Mouse (Mus musculus) frontal cortex, postnatal 14 days (tissue): ENCODE data around the gene Pdlim4.

Experiments
- DNase-seq, 2 experiments: peaks; one replicate each; pipeline ENCODE4 v3.0.0; 2022; ENCODE audit warnings: low spot score in 2 of 2

Gene Pdlim4

DNA sequence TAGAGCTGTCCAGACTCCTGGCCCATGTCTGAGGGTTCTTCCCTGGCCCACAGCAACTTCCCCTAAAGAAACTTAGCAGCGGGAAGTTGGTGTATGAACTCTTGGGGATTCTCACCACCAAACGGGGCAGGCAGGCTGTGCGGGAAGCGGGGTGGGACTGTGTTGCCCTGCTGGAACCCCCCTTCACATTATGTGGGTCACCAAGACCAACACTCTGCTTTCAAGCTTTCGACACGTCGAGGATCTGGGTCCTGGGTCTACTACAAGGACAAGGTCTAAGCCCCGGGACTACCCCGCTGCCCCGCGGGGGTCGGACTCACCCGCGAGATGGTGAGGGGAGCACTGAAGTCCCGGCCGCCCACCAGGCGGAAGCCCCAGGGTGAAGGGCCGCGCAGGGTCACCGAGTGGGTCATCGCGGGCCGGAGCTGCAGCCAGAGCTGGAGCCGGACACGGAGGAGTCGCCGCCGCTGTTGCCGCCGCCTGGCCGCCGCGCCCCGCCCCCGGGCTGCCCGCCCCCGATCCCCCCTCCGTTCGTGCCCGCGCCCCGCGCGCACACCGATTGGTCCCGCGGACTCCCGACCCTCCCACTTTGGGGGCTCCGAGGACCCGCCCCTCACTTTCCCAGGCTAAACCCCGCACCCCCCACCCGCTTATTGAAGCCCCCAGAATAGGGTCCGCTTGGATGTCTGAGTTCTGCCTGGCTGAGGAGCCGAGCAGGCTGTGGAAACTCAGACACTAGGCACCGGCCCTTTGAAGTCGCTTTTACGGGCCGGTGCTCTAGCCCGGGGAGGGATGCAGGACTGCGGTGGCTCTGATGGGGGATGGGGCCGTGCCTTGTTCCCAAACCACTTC, at the start of gene Pdlim4:
Pdlim4 (minus strand) TSS at position 495 of the 852 bp plus-strand sequence.
- DNase-seq, result no peak

DNA sequence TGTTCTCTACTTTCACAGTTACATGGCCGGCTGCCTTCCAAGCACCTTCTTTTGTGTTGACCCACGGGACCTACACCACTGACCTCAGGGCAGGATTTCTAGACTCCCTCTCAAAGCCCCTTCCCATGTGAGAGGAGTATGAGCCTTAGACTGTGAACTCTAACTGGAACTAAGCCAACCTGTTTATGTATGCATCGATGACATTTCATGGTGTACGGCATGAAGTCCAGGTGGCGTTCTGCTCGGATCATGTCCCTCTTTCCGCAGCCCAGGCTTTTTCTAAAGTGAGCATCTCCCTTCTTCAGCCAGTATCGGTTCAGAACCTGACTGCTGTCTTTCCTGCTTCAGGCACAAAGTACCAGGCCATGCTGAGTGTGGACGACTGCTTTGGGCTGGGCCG, 48.3 kb upstream of the Pdlim4 start:
- DNase-seq, result no peak

DNA sequence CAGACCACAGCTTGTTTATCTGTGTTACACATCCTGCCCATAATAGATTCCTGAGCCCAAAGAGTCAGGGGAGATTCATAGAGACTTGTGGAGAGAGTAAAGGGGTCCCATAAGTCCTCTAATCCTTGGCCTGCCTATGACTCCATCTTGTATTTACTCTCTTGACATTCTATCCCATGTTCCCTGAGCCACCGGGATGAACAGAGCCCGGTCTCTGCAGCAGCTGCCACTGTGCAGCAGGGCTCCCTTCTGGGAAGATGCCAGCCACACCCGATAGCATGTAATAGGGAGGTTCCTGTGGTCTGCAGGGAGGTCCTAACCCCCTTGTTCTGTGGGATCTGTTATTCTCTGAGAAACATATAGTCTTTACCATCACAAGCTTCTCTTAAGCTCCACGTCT, 47.6 kb upstream of the Pdlim4 start:
- DNase-seq, result no peak

GRCm38 (mm10) chr11:54115911-54116310, 47.1 kb upstream of the Pdlim4 start:
- DNase-seq, result no peak

DNA sequence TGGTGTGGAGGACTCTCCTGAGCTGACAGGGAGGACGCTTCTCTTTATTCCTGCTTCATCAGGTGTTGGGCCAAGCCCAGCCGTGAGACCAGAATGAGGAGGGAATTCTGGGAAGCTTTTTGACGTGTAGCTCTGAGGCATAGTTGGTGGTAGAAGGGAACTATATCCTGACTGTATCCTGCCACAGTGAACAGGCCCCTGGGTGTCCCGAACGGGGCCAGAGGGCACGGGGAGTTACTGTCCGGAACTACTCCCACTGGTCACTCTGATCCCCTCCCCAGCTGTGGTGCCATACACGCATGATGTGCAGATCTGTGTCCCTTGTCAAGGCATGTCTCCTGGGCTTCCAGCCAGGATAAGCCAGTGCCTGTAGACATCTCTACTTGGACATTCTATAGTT, 46.5 kb upstream of the Pdlim4 start:
- DNase-seq, result no peak

- no peak for DNase-seq
These were observed 45.9 kb upstream of the Pdlim4 start for GRCm38 (mm10) chr11:54114746-54115145.

GRCm38 (mm10) chr11:54113352-54113751, 44.5 kb upstream of the Pdlim4 start:
- no peak for DNase-seq

DNA sequence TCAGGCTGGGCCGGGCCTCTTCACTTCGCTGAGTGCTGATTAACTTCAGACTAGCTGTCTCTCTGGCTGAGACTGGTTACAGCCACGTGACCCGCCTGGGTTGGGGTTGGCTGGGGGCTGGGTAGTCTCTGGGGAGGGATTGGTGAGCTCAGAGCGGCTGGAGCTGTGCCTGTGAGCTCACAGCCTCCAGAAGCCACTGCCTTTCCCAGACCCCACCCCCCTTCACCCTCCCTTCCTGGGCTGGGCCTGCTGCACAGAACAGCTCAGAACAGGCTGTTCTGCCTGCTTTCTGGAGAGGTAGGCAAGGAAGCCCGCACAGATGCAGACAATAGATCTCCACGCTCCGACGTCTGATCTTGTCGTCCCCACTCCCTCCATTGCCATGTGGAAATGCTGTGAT, 44.1 kb upstream of the Pdlim4 start:
- DNase-seq, result peak; percentile 83 to 90

DNA sequence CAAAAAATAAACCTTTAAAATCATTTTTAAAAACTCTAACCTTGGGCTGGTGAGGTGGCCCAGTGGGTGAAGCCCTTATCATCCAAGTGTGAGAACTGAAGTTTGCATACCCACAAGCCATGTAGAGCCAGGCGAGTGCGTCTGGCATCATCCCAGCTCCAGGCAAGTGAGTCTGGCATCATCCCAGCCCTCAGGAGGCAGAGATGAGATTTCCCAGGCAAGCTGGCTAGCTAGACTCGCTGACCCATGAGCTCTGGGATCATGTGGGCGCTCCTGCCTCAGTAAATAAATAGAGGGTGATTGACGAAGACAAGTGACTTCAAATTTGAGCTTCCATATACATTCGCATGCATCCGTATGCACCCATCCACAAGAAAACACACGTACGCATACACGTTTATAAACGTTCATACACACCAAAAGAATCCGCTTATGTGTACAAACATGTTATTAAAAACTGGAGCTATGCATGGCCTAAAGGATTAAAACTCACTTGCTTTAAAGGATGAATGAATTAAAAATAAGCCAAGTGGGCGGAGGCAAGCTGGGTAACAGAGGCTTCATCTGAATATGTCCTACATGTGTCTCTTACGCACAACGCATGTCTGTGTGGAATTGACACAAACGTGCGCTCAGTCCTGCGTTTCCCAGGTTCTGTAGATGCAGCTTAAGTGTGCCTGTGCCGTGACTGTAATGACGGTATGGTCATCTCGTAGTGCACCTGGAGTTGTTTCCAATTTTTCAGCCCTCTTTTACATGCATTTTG, 43.3 kb upstream of the Pdlim4 start:
- no peak for DNase-seq

DNA sequence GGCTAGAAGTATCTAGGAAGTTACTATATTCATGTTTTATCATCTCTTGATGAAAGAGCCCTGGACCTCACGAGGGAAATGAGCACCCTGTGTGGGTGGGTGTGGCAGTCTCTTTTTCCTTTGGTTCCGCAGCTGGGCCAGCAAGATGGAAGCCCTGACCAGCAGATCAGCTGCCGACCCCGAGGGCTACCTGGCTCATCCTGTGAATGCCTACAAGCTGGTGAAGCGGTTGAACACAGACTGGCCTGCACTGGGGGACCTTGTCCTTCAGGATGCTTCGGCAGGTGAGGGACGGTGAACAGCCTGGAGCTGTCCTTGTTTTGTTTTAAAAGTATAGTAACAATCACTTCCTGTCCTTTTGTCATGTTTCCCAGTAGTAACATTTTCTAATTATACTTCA, 42.5 kb upstream of the Pdlim4 start:
- no peak for DNase-seq

DNA sequence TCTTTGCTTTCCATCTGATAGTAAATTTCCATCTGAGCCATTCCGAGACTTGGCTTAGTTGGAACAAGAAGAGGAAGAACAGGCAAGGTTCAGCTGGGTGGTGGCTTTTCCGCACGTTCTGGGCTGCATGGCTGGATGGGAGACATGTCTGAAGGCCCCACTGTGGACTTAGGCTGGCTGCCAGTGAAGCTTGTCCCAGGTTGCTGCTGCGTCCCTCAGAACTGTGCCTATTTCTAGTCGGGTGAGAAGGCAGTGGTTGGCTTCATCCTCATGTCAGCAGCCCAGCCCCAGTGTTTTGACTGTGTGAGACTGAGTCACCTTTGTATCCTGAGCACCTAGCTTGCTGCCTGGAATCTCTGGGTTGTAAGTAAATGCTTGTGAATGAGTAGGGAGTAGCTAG, 40.1 kb upstream of the Pdlim4 start:
- DNase-seq, result no peak

DNA sequence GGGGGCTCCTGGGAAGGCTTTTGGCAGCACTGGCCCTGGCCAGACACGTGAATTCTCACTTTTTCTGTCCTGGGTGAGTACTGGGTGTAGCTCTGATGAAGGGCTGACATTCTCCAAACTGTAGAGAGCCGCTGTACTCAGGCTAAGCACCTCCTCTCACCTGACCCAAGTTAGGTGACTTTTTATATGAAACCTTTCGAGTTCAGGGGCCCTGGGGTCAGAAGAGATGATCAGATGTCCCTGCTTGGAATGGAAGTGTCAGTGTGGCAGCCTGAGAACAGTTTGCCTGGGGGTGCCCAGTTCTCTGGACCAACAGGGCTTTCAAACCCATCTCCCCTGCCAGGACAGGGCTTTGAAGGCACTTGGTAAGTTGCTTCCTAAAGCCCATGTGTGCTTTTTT, 39.3 kb upstream of the Pdlim4 start:
- no peak for DNase-seq

GRCm38 (mm10) chr11:54107239-54107638, 38.4 kb upstream of the Pdlim4 start:
- no peak for DNase-seq

- no peak for DNase-seq
These were observed 37.9 kb upstream of the Pdlim4 start for GRCm38 (mm10) chr11:54106676-54107075.

DNA sequence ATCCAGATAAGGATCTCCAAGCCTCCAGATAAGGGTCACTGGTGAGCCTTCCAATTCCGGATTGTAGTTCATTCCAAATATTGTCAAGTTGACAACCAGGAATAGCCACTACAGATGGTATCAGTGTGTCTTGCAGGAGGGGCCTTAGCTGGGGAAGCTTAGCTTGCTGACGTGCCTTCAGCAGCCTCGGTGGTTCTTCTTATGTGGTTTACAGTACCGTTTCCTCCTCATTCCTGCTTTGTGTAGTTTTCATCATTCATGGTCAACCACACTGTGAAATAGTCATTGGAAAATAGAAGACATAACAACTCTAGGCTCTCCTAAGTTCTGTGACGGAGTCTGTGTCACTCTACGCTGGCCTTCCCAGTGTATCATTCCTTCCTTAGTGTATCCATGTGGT, 36.2 kb upstream of the Pdlim4 start:
- DNase-seq, result no peak

- no peak for DNase-seq
These were observed 34.1 kb upstream of the Pdlim4 start for GRCm38 (mm10) chr11:54102706-54103449.

DNA sequence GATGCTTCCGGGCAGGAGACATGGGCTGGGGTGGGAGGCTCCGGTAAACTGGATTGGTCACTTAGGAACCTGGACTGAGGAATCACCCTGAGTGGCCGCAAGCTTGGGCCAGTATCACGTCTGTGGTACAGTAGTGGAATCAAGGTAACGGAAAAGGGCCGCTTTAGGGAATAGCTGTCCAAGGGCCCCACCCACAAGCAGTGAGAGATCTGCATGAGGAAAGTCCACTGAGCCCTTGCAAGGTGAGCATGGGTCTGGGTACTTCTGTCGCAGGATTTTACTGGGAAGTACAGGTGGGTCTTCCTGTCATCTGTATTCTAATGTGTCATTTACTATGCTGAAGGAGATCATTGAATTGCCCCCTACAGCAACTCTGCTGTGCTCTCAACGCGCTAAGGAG, 32.9 kb upstream of the Pdlim4 start:
- DNase-seq, result no peak

DNA sequence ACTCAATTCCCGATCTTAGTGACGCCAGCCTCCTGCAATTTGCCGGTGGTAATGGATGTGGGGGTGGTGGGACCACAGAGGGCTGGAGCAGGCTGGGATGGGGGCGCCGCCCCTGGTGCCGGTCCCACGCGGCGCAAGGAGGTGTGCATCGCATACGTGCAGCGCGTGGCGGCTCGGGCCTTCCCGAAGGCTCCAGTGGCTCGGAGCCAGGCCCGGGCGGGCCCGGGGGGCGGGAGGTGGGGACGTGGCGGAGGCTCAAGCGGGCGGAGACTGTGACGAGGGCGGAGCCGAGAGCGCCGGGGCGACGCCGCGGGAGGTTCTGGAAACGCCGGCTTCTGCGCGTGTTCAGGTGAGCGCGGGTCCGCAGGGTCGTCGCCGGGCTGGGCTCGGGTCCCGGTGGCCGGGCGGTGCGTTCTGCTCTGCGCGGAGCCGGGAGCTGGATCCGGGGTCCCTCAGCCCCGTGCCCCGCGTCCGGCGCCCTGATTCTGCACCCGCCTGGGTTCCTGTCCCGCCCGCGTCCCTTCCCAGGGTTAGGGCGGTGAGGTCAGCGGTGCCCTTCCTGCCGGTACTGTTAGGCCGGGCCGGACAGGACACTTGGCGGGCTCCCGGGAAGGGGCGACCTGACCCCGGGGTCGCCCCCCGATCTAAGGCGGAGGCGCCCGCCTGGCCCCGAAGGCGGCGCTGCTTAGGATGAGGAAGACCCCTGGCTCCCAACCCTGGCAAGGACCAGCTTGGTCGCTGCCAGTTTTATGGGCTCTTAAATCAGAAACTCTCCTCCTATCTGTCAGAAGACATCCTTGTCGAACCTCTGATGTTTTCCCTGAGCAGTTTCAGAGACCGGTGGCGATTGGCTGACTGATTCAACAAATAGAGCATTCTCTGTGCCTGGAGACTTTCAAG, 32.1 kb upstream of the Pdlim4 start:
- DNase-seq, result peak in 1 of 2 experiments; percentile 37

DNA sequence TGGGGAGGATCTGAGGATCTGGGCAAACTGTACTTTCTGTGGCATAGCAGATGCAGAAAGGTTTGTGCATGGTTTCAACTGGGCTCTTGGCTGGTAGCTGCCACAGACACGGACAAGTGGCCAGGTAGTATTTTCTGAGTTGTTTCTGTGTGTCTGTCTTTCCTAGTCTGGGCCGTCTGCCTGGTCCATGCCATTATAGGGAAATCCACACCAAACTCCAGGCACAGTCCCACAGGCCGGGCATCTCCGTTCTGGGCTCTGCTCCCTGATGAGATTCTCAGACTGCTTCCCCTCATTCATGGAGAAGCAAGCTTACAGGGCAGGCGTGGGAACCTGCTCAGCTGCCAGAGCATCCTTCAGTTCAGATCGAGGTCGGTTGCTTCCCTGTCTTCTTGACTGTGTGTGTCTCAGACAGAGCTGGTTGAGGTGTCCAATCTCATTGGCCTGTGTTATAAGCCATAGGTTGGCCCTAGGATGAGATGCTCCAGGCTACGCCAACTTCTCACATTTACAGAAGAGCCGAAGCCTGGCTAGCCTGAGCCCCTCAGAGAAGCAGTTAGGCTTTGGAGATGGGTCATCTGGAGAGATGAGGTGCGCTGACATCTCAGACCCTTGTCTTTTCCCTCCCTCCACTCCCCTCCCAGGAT, 31.4 kb upstream of the Pdlim4 start, which contains the start of gene P4ha2:
P4ha2 (plus strand) TSS at position 51 of the 647 bp plus-strand sequence.
- DNase-seq, result no peak

DNA sequence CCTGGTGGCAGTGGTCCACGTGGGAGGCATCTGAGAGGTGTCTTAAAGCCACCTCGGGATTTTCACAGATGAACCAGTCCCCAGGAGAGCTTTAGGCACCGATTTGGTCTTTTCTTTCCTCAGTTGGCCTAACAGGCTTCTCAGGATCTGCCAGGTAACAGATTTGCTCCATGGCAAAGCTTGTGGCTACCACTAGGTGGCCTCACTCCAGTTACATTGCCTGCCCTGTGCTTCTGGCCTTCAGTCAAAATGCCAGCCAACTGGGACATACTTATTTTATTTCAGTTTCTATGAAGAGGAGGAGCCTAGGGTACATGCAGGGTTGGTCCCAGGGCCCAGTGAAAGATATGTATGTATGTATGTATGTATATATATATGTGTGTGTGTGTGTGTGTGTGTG, 24.2 kb upstream of the Pdlim4 start:
- DNase-seq, result no peak

DNA sequence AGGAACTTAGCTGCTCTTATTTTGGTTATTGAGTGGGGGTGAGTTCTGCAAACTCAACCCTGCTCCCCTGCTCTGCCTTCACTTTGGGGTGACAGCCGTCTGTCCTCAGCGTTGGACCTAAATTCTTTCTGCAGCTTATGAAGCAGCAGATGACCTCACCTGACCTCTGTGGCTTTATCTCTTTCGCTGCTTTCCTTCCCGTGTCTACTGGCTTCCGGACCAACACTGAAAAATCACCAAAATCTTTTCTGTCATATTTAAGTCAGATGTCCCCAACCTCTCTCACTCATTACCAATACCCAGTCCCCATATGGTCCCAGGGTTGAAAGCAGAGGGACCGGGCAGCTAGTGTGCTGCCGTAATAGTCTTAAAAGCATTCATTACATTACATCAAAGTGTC, 23.4 kb upstream of the Pdlim4 start:
- no peak for DNase-seq
